Mouse (Mus musculus) naive thymus-derived CD4-positive, alpha-beta T cell, adult 2 months (primary cell): ENCODE results near the gene Med9.

ENCODE experiments used
- DNase-seq: peaks from one replicate; pipeline ENCODE4 v3.0.0-alpha.2; 2011; ENCODE audit warnings: low read depth

Med9 gene

GRCm38 (mm10) chr11:59947752-59948400 is at the start of gene Med9:
Gene Med9, plus strand, starts transcription at chr11:59948206.
- DNase-seq, result peak; percentile 82

GRCm38 (mm10) chr11:59899711-59900685 is 48.0 kb upstream of the Med9 start:
- no peak for DNase-seq

- no peak for DNase-seq
Observed at GRCm38 (mm10) chr11:59900995-59901394, 47.0 kb upstream of the Med9 start.

GRCm38 (mm10) chr11:59902045-59902726 is 45.8 kb upstream of the Med9 start:
- DNase-seq, result no peak

GRCm38 (mm10) chr11:59906521-59907123 is 41.4 kb upstream of the Med9 start:
- DNase-seq, result no peak

GRCm38 (mm10) chr11:59908446-59908845 is 39.6 kb upstream of the Med9 start:
- DNase-seq, result no peak

GRCm38 (mm10) chr11:59910586-59910985 is 37.4 kb upstream of the Med9 start:
- DNase-seq, result no peak

- DNase-seq, result no peak
Observed at GRCm38 (mm10) chr11:59911523-59911922, 36.5 kb upstream of the Med9 start.

GRCm38 (mm10) chr11:59913702-59914101 is 34.3 kb upstream of the Med9 start:
- no peak for DNase-seq

GRCm38 (mm10) chr11:59918014-59918413 is 30.0 kb upstream of the Med9 start:
- no peak for DNase-seq

- no peak for DNase-seq
Observed at GRCm38 (mm10) chr11:59919401-59919800, 28.6 kb upstream of the Med9 start.

- DNase-seq, result no peak
Observed at GRCm38 (mm10) chr11:59920331-59920730, 27.7 kb upstream of the Med9 start.

- no peak for DNase-seq
Observed at GRCm38 (mm10) chr11:59921265-59921664, 26.7 kb upstream of the Med9 start.

GRCm38 (mm10) chr11:59930031-59930430 is 18.0 kb upstream of the Med9 start:
- DNase-seq, result no peak

- no peak for DNase-seq
Observed at GRCm38 (mm10) chr11:59932560-59933337, 15.3 kb upstream of the Med9 start.

- DNase-seq, result no peak
Observed at GRCm38 (mm10) chr11:59933943-59934342, 14.1 kb upstream of the Med9 start.

- DNase-seq, result no peak
Observed at GRCm38 (mm10) chr11:59937023-59937422, 11.0 kb upstream of the Med9 start.

- no peak for DNase-seq
Observed at GRCm38 (mm10) chr11:59937615-59938014, 10.4 kb upstream of the Med9 start.

- DNase-seq, result no peak
Observed at GRCm38 (mm10) chr11:59939821-59940220, 8.2 kb upstream of the Med9 start.

GRCm38 (mm10) chr11:59940645-59941044 is 7.4 kb upstream of the Med9 start:
- no peak for DNase-seq

GRCm38 (mm10) chr11:59941391-59941790 is 6.6 kb upstream of the Med9 start:
- no peak for DNase-seq
